Mouse (Mus musculus) CD4-positive naive resting alpha-beta T cell, adult 76 days (primary cell): ENCODE measurements around the gene Gm10428. TPM values are rescaled to one million over a fixed set of nuclear protein-coding genes. Genes with fewer than 3 reads are reported as not detected.

Source experiments
- total RNA-seq: library from RNA; stranded (reverse); gene quantifications from one replicate; pipeline ENCODE4 v1.2.4, GENCODE M21; 2023

Gene Gm10428
- not detected for total RNA-seq

GRCm38 (mm10) chr11:62752780-62753179 lies at the start of gene Gm10428:
Gm10428 (plus strand) TSS chr11:62753100.

GRCm38 (mm10) chr11:62731311-62732021 lies 21.4 kb upstream of the Gm10428 start, which contains the start of gene Zfp287:
Zfp287 (minus strand) TSS chr11:62731905.

GRCm38 (mm10) chr11:62788935-62789616 lies 36.2 kb downstream of the Gm10428 start, which contains the start of gene Zfp286:
Zfp286 (minus strand) TSS chr11:62789462.

Other genes with a start within 250 kb of the Gm10428 start
- gene Cenpv, start 213.8 kb upstream of the Gm10428 start, total RNA-seq = 3.7 TPM
- 1,521 TPM for gene Ubb, start 201.9 kb upstream of the Gm10428 start, total RNA-seq
- gene Trpv2, start 178.6 kb upstream of the Gm10428 start, total RNA-seq = 39.3 TPM
- 0.85 TPM for gene Lrrc75a, start 104.6 kb upstream of the Gm10428 start, total RNA-seq
- 8.4 TPM for gene Mmgt2, start 104.4 kb upstream of the Gm10428 start, total RNA-seq
- gene Zfp287, start 21.2 kb upstream of the Gm10428 start, total RNA-seq = 18.2 TPM
- 1.9 TPM for gene Zfp286, start 36.4 kb downstream of the Gm10428 start, total RNA-seq
- 1.1 TPM for gene Trim16, start 67.1 kb downstream of the Gm10428 start, total RNA-seq
- 3.3 TPM for gene Fbxw10, start 94.0 kb downstream of the Gm10428 start, total RNA-seq
- gene Tvp23b, start 126.4 kb downstream of the Gm10428 start, total RNA-seq = 13.3 TPM
- not detected for gene Cdrt4, start 198.1 kb downstream of the Gm10428 start, total RNA-seq